Mouse (Mus musculus): ENCODE data around the gene Gimap7.

DNA sequence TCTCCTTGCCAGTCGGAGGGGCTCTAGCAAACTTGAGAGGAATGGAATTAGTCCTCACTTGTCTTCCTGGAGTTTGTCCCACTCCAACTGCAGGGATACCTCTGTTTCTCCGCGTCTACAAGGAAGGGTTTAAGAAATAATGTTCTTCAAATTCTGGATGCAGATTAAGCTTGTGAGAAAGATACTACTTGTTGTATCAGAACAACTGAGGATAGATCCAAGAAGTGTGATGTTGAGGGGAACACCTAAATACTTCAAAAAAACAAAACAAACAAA, 21.3 kb downstream of the Gimap7 start:
- TF ChIP-seq CTCF (IDR thresholded peaks at IDR 0.05; ENCODE audit: low read depth) = no peak
- TF ChIP-seq EP300 (IDR thresholded peaks at IDR 0.05; ENCODE audit: low read depth) = no peak
